Mouse (Mus musculus) intestine, embryonic 14.5 days (tissue): ENCODE measurements at regions not wholly inside any gene's neighbourhood (a gene's known extent, or its start where the extent isn't known, plus 50 kb on each side); places are given as distances from the start of the nearest gene placed in this dataset.

Experiments
- ATAC-seq: fragments of 200-750 bp; cut with Nextera tagmentation; replicated peaks from 2 replicates; pipeline ENCODE4 v1.8.0; 2017; ENCODE audit warnings: low read depth, moderate number of reproducible peaks, moderate TSS enrichment, moderate library complexity; ENCODE audit not compliant: low FRiP score, low TSS enrichment
- DNase-seq: peaks from one replicate; pipeline ENCODE4 v3.0.0-alpha.2; 2018; ENCODE audit warnings: low spot score
- H3K27ac ChIP-seq: fragments of 300-500 bp; sonication (generic); 2 replicates; pipeline ENCODE4 v1.5.1; 2014; ENCODE audit warnings: low read depth, mild to moderate bottlenecking, control low read depth
- H3K27me3 ChIP-seq: fragments of 300-500 bp; sonication (generic); replicated peaks from 2 replicates; pipeline ENCODE4 v1.6.1; 2014; ENCODE audit warnings: low read length, control low read depth; ENCODE audit not compliant: control insufficient read depth, insufficient read depth
- H3K36me3 ChIP-seq: fragments of 300-500 bp; sonication (generic); 2 replicates; pipeline ENCODE4 v1.6.1; 2014; ENCODE audit warnings: low read length, control low read depth; ENCODE audit not compliant: control insufficient read depth, insufficient read depth
- H3K4me1 ChIP-seq: fragments of 300-500 bp; sonication (generic); replicated peaks from 2 replicates; pipeline ENCODE4 v1.6.1; 2014; ENCODE audit warnings: low read length, control low read depth, mixed read lengths; ENCODE audit not compliant: control insufficient read depth, insufficient read depth
- H3K4me2 ChIP-seq: fragments of 300-500 bp; sonication (generic); 2 replicates; pipeline ENCODE4 v1.6.1; 2014; ENCODE audit warnings: low read length
- H3K4me3 ChIP-seq: fragments of 300-500 bp; sonication (generic); 2 replicates; pipeline ENCODE4 v1.5.1; 2014; ENCODE audit warnings: low read depth, low read length, control low read depth, mixed read lengths
- H3K9ac ChIP-seq: fragments of 300-500 bp; sonication (generic); 2 replicates; pipeline ENCODE4 v1.6.1; 2014; ENCODE audit warnings: mild to moderate bottlenecking, low read length
- H3K9me3 ChIP-seq: fragments of 300-500 bp; sonication (generic); 2 replicates; pipeline ENCODE4 v1.6.1; 2016; ENCODE audit warnings: low read length, control low read depth; ENCODE audit not compliant: control insufficient read depth
- WGBS: fragments of 180-500 bp; shearing (Covaris S2); extraction: QIAGEN DNeasy Blood & Tissue Kit; methylation state at CpG from one replicate; pipeline ENCODE4 v1.1.7; 2014; 5-methylcytosine and 5-hydroxymethylcytosine counted together

DNA sequence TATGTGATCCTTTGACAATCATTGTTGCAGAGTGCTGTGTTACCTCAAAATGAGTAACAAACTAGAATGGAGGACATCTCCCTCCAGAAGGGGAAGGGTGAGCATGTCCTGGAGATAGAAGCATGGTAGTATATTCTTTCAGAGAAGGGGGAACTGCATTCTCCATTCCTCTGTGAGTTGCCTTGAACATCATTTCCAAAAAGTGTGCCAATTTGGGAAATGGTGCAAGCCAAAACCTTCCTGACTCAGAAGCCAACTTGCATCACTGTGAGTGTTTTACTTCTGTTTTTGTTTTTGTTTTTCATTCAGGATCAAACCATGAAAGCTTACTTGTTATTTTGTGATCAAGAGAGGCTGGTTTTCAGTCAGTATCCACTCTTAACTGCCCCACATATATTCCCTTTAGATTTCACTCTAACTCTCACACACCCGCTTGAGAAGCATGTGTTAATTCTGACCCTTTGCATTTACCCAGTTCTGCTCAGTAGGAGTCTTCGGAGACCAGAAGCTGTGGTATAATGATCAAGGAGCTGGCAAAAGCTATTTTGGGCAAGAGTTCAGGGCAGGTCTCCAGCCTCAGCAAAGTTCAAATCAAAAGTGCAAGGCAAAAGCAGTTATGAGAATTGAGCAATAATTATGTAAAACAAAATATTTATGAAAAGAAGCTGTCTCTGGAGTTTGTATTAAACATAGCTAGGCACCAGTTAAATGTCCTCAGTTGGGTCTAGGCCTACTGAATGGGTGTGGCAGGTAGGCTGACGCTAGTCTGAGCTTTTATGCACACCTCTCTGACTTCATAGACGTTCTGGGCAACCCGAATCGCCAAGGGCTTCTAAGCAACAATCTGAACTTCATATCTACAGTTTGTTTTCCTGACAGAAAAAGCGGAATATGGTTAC lies 368.3 kb upstream of the Ctso start:
- 74% methylated on average over 7 of the region's 7 CpGs for WGBS
- Histone ChIP-seq H3K27ac (no peak overlapping the region), H3K9ac (no peak overlapping the region), H3K9me3 (no peaks in the 10 kb centered on the region), H3K27me3 (no peaks in the 10 kb centered on the region), H3K4me1 (no peaks in the 10 kb centered on the region), H3K4me3 (no peak overlapping the region), H3K36me3 (no peaks in the 10 kb centered on the region), H3K4me2 (no peak overlapping the region)
- ATAC-seq (peak; percentile 81; the same call in 1 of the 2 replicates), DNase-seq (no peak)

DNA sequence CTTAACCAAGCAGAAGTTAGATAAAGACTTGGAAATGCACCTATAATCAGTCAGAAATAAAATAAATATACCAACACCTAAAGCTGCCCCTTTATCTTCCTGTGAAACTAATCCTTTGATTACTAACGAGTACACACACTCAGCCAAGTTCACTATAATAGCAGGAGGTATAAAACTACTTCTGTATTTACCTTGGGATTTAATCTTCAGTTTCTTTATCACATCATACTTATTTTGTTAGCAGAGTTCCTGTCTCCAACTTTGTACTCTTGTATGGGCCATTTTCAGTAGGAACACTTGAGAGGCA lies 367.7 kb upstream of the Ctso start:
- no peak overlapping the region for H3K4me2 ChIP-seq
- no peak overlapping the region for H3K27ac ChIP-seq
- ATAC-seq (peak; percentile 72; the same call in 1 of the 2 replicates), DNase-seq (no peak)
- WGBS, result 59% methylated on average over 1 of the region's 1 CpGs
- H3K4me1 ChIP-seq, result no peaks in the 10 kb centered on the region
- H3K36me3 ChIP-seq, result no peaks in the 10 kb centered on the region
- H3K9ac ChIP-seq, result no peak overlapping the region
- H3K4me3 ChIP-seq, result no peak overlapping the region
- no peaks in the 10 kb centered on the region for H3K27me3 ChIP-seq
- no peaks in the 10 kb centered on the region for H3K9me3 ChIP-seq

DNA sequence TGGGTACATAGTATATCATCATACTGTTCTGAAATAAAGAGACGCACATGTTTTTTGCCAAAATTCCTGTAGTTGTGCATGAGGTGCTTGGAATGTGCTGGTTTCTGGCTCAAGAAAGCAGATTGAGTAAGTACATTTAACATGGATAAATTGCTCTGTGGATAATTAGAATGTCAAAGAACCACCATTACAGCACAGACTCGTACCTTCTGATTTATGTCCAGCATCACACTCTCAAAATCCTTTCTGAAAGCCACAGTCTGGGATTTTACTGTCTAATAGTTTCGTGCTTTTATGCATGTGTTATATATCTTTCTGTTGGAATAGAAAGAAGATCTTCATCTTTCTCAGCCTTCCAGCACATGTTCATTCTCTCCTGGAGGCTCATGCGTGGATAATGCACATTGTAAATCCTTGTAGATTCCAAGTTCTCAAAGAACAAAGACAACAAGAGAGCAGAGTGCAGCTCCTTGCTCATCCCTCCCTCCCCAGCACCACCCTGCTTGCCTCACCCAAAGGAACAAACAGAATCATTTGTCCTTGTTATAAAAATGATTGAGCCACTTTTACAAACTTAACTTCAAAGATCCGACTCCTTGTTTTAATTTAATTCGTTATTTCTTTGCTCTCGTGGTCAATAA lies 348.9 kb upstream of the Ctso start:
- DNase-seq (no peak), ATAC-seq (no peak)

DNA sequence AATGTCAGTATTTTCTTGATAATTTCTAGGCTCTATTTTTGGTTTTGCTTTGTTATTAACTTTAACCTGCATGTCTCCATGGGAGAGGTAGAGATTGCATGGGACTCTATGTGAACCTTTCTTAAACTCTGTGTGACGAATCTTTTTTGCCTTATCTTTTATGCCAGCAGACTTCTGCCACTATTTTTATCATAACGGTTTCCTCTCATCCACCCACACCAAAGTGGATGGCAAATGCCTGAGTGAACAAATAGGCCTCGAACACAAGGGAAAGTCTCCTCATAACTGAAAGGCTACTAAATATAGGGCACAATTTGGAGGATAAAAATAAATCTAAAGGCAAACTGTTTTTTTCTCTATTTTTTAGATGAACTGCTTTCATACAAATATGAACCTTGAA lies 343.3 kb upstream of the Ctso start:
- H3K27me3 ChIP-seq, result no peaks in the 10 kb centered on the region
- H3K4me2 ChIP-seq, result no peak overlapping the region
- no peak for ATAC-seq
- no peaks in the 10 kb centered on the region for H3K4me1 ChIP-seq
- H3K4me3 ChIP-seq, result no peak overlapping the region
- H3K9me3 ChIP-seq, result no peaks in the 10 kb centered on the region
- H3K36me3 ChIP-seq, result no peaks in the 10 kb centered on the region
- H3K9ac ChIP-seq, result no peak overlapping the region
- H3K27ac ChIP-seq, result no peak overlapping the region
- WGBS, result 81% methylated on average over 3 of the region's 3 CpGs
- DNase-seq, result no peak

More for the DNA sequence above, 348.9 kb upstream of the Ctso start:
- WGBS, result 33% methylated on average over 7 of the region's 7 CpGs
- Histone ChIP-seq H3K4me3 (no peak overlapping the region), H3K4me2 (no peak overlapping the region), H3K27ac (no peak overlapping the region), H3K9ac (no peak overlapping the region), H3K36me3 (no peaks in the 10 kb centered on the region), H3K4me1 (0 out of 2 replicates have a peak, but pooled peaks cover 2% of the 10 kb centered on the region), H3K27me3 (no peaks in the 10 kb centered on the region), H3K9me3 (no peaks in the 10 kb centered on the region)

DNA sequence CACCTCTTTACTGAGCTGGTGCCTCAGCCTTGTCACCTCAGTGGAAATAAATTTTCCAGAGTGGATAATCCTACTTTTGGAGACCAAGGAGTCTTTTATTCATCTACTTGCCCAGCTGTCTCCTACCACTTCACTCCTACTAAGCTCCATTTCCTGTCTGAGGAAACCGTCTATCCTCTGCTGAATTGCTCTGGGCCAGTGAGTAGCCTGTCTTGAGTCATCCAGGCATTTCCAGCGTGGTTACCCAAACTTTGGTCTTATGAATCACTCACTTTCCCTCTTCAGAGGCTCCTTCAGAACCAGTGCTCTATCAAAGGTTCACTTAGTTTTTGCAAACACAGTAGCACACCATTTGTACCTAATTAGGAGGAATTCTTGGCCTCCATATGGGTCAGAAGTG lies 303.2 kb upstream of the Ctso start:
- H3K4me1 ChIP-seq, result no peaks in the 10 kb centered on the region
- H3K27me3 ChIP-seq, result no peaks in the 10 kb centered on the region
- WGBS, result 39% methylated on average over 2 of the region's 2 CpGs
- H3K36me3 ChIP-seq, result no peaks in the 10 kb centered on the region
- no peak for DNase-seq
- no peak for ATAC-seq
- H3K9ac ChIP-seq, result no peak overlapping the region
- H3K4me3 ChIP-seq, result no peak overlapping the region
- H3K27ac ChIP-seq, result no peak overlapping the region
- H3K9me3 ChIP-seq, result no peaks in the 10 kb centered on the region
- H3K4me2 ChIP-seq, result no peak overlapping the region

DNA sequence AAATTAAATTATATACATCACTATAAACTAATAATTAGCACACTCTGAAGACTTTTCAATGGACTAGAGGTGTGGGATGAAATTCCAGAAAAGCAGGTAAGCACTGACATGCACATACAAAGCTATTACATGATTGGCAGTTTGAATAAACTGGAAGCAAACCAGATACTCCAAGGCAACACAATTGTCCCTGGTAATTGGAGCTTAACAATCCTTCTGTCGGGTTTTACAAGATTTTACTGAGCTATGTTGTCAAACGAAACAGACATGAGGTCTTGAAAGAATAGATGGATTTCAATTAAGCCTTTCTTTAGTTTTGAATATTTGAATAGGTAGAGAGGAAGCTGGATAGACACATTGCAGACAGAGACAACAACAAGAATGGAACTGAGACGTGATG lies 273.9 kb upstream of the Ctso start:
- 49% methylated on average over 3 of the region's 3 CpGs for WGBS
- Histone ChIP-seq H3K36me3 (no peaks in the 10 kb centered on the region), H3K27ac (no peak overlapping the region), H3K9me3 (no peaks in the 10 kb centered on the region), H3K4me1 (no peaks in the 10 kb centered on the region), H3K4me2 (no peak overlapping the region), H3K9ac (no peak overlapping the region), H3K4me3 (no peak overlapping the region), H3K27me3 (no peaks in the 10 kb centered on the region)
- DNase-seq (no peak), ATAC-seq (no peak)

DNA sequence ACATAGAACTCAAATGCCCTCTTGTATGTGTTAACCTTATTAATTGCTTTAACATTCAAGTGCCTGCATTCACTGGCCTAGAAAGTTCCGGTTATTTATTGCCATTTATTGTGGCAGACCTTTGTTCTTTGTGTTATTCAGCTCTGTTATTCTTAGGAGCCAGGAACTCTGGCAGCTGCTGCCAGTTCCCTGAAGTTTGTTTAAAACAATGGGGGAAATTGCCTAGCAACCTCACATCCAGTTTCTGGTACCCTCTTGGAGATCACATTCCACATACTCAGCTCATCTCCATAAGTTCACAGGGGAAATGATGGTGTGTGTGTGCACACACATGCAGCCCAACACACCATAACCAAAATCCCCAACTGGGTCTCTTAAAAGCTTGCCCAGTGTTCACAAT lies 270.8 kb upstream of the Ctso start:
- Histone ChIP-seq H3K27me3 (no peaks in the 10 kb centered on the region), H3K4me3 (no peak overlapping the region), H3K4me1 (no peaks in the 10 kb centered on the region), H3K27ac (no peak overlapping the region), H3K4me2 (no peak overlapping the region), H3K36me3 (no peaks in the 10 kb centered on the region), H3K9ac (no peak overlapping the region), H3K9me3 (no peaks in the 10 kb centered on the region)
- ATAC-seq, result no peak
- no peak for DNase-seq
- 7% methylated on average over 1 of the region's 1 CpGs for WGBS

DNA sequence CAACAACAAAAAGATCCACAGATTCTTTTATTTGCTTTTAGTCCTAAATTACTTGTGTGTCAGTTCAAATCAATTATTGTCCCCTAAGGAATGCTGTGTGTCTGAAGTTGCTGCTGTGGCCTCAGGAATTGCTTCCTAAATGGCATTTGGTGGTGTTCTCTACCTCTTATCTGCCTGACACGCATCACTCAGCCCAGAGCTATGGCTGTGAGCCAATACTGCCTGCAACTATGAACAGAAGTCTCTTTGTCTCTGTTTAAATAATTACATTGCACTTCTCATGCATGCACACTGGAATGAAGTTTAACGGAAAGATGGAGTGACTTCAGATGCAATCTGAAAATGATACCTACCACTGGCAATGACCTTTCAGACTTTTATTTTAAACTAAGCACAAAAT lies 266.1 kb upstream of the Ctso start:
- Histone ChIP-seq H3K4me3 (no peak overlapping the region), H3K27ac (no peak overlapping the region), H3K36me3 (no peaks in the 10 kb centered on the region), H3K9ac (no peak overlapping the region), H3K4me1 (no peaks in the 10 kb centered on the region), H3K4me2 (no peak overlapping the region), H3K27me3 (no peaks in the 10 kb centered on the region), H3K9me3 (no peaks in the 10 kb centered on the region)
- WGBS, result 57% methylated on average over 2 of the region's 2 CpGs
- no peak for DNase-seq
- ATAC-seq, result no peak

DNA sequence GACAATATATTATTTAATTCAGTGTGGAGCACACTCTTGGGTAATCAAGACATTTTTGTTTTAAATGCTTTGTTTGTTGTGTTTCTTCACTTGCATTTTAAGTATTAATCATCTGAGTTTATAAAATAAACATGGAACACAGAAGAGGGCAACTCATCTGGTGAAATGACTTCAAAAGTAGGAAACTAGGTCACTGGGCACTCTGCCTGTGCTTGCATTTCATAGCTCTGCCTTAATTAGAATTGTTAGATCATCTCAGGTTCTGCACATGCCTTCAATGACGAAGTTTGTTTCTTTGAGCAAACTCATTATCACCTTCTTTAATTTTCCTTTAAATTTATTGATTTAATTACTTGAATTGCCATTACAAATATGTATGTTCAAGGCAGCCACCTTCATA lies 255.8 kb upstream of the Ctso start:
- H3K4me3 ChIP-seq, result no peak overlapping the region
- no peaks in the 10 kb centered on the region for H3K36me3 ChIP-seq
- no peaks in the 10 kb centered on the region for H3K9me3 ChIP-seq
- H3K9ac ChIP-seq, result no peak overlapping the region
- H3K4me1 ChIP-seq, result no peaks in the 10 kb centered on the region
- WGBS, result 79% methylated on average over 1 of the region's 1 CpGs
- ATAC-seq (no peak), DNase-seq (no peak)
- H3K27me3 ChIP-seq, result no peaks in the 10 kb centered on the region
- no peak overlapping the region for H3K27ac ChIP-seq
- H3K4me2 ChIP-seq, result no peak overlapping the region
